Mouse (Mus musculus) MEL (cell line): Measurements from ENCODE around the gene Aurkaip1. TPM values are rescaled to one million over a fixed set of nuclear protein-coding genes. Genes with fewer than 3 reads are reported as not detected.

Experiments
- DNase-seq: peaks from one replicate; pipeline ENCODE4 v3.0.0; 2011; ENCODE audit warnings: low read depth, low spot score
- H3K27ac ChIP-seq: 2 replicates; pipeline ENCODE4 v1.5.1; 2012; ENCODE audit warnings: low read depth, mild to moderate bottlenecking, control low read depth, low read length, moderate library complexity; ENCODE audit not compliant: control insufficient read depth
- H3K27me3 ChIP-seq, 2 experiments: fragments of 150-350 bp in 1 of 2; sonication (generic) in 1 of 2; 2 replicates each; pipeline ENCODE4 v1.6.1; 2012; ENCODE audit warnings: low read length in 2 of 2, mild to moderate bottlenecking in 2 of 2, improper control_type of control experiment in 1 of 2, moderate library complexity in 1 of 2; ENCODE audit not compliant: insufficient read depth in 2 of 2, control insufficient read depth in 1 of 2
- H3K36me3 ChIP-seq, 2 experiments: 2 replicates each; pipeline ENCODE4 v1.6.1; 2012 to 2014; ENCODE audit warnings: low read length in 2 of 2, improper control_type of control experiment in 1 of 2, inconsistent platforms in 1 of 2, mild to moderate bottlenecking in 1 of 2; ENCODE audit not compliant: insufficient read depth in 2 of 2, control insufficient read depth in 1 of 2
- H3K4me1 ChIP-seq, 2 experiments: fragments of 150-350 bp in 1 of 2; sonication (generic) in 1 of 2; 2 replicates each; pipeline ENCODE4 v1.6.1; 2012; ENCODE audit warnings: low read length in 2 of 2, improper control_type of control experiment in 1 of 2, mild to moderate bottlenecking in 1 of 2; ENCODE audit not compliant: insufficient read depth in 2 of 2, control insufficient read depth in 1 of 2
- H3K4me3 ChIP-seq, 2 experiments: fragments of 150-350 bp in 1 of 2; sonication (generic) in 1 of 2; 2 replicates each; pipeline ENCODE4 v1.5.1; 2012; ENCODE audit warnings: low read depth in 2 of 2, low read length in 2 of 2, mild to moderate bottlenecking in 2 of 2, moderate library complexity in 2 of 2, control low read depth in 1 of 2, improper control_type of control experiment in 1 of 2; ENCODE audit not compliant: control insufficient read depth in 1 of 2, insufficient read depth in 1 of 2
- H3K79me2 ChIP-seq: 2 replicates; pipeline ENCODE4 v1.6.1; 2012; ENCODE audit warnings: mild to moderate bottlenecking, low read length, moderate library complexity; ENCODE audit not compliant: control insufficient read depth, poor library complexity, insufficient read depth
- H3K9ac ChIP-seq: 2 replicates; pipeline ENCODE4 v1.6.1; 2012; ENCODE audit warnings: low read depth, mild to moderate bottlenecking, control low read depth, low read length, moderate library complexity; ENCODE audit not compliant: control insufficient read depth, poor library complexity, severe bottlenecking
- H3K9me3 ChIP-seq: fragments of 150-350 bp; sonication (generic); replicated peaks from 2 replicates; pipeline ENCODE4 v1.6.1; 2012; ENCODE audit warnings: mild to moderate bottlenecking, low read length, improper control_type of control experiment, moderate library complexity; ENCODE audit not compliant: insufficient read depth
- BHLHE40 ChIP-seq: IDR thresholded peaks from 2 replicates; pipeline ENCODE4 v1.6.1; 2012; ENCODE audit warnings: low read depth, mild to moderate bottlenecking, inconsistent platforms, low read length, improper control_type of control experiment, borderline replicate concordance
- CHD1 ChIP-seq: IDR thresholded peaks from 2 replicates; pipeline ENCODE4 v1.6.1; 2012; ENCODE audit warnings: low read depth, mild to moderate bottlenecking, inconsistent platforms, low read length, improper control_type of control experiment
- CHD2 ChIP-seq: IDR thresholded peaks from 2 replicates; pipeline ENCODE4 v1.6.1; 2011; ENCODE audit warnings: low read length, improper control_type of control experiment
- E2F4 ChIP-seq: IDR thresholded peaks from 2 replicates; pipeline ENCODE4 v1.6.1; 2011; ENCODE audit warnings: low read depth, low read length, improper control_type of control experiment, borderline replicate concordance
- ELF1 ChIP-seq: IDR thresholded peaks from 2 replicates; pipeline ENCODE4 v1.6.1; 2014; ENCODE audit warnings: low read depth, mild to moderate bottlenecking, inconsistent platforms, low read length, improper control_type of control experiment, moderate library complexity
- EP300 ChIP-seq, 2 experiments: IDR thresholded peaks; 2 replicates each; pipeline ENCODE4 v1.6.1; 2011; ENCODE audit warnings: improper control_type of control experiment in 2 of 2, low read length in 2 of 2, low read depth in 1 of 2, mild to moderate bottlenecking in 1 of 2
- GABPA ChIP-seq: IDR thresholded peaks from 2 replicates; pipeline ENCODE4 v1.6.1; 2012; ENCODE audit warnings: low read depth, mild to moderate bottlenecking, inconsistent platforms, low read length, improper control_type of control experiment, moderate library complexity
- GATA1 ChIP-seq: IDR thresholded peaks from 2 replicates; pipeline ENCODE4 v1.6.1; 2011; ENCODE audit warnings: low read depth, low read length, improper control_type of control experiment
- HCFC1 ChIP-seq: IDR thresholded peaks from 2 replicates; pipeline ENCODE4 v1.6.1; 2012; ENCODE audit warnings: low read depth, mild to moderate bottlenecking, inconsistent platforms, low read length, improper control_type of control experiment, moderate library complexity
- JUND ChIP-seq: IDR thresholded peaks from 2 replicates; pipeline ENCODE4 v1.6.1; 2011; ENCODE audit warnings: low read depth, mild to moderate bottlenecking, improper control_type of control experiment, low read length
- MAFK ChIP-seq: IDR thresholded peaks from 2 replicates; pipeline ENCODE4 v1.6.1; 2011; ENCODE audit warnings: low read depth, mild to moderate bottlenecking, low read length, improper control_type of control experiment, borderline replicate concordance
- MAX ChIP-seq: IDR thresholded peaks from 2 replicates; pipeline ENCODE4 v1.6.1; 2011; ENCODE audit warnings: low read length, improper control_type of control experiment
- MEF2A ChIP-seq: IDR thresholded peaks from 2 replicates; pipeline ENCODE4 v1.6.1; 2014; ENCODE audit warnings: low read depth, mild to moderate bottlenecking, inconsistent platforms, low read length, improper control_type of control experiment; ENCODE audit not compliant: poor library complexity, insufficient replicate concordance, severe bottlenecking; ENCODE audit errors: extremely low read depth
- MYB ChIP-seq: IDR thresholded peaks from 2 replicates; pipeline ENCODE4 v1.6.1; 2011; ENCODE audit warnings: mild to moderate bottlenecking, low read depth, low read length, improper control_type of control experiment
- NELFE ChIP-seq: IDR thresholded peaks from 2 replicates; pipeline ENCODE4 v1.6.1; 2011; ENCODE audit warnings: low read depth, low read length, improper control_type of control experiment
- POLR2A ChIP-seq, 2 experiments: IDR thresholded peaks; 2 replicates each; pipeline ENCODE4 v1.6.1; 2011 to 2012; ENCODE audit warnings: low read length in 2 of 2, mild to moderate bottlenecking in 2 of 2, control low read depth in 1 of 2, improper control_type of control experiment in 1 of 2, low read depth in 1 of 2, moderate library complexity in 1 of 2; ENCODE audit not compliant: control insufficient read depth in 1 of 2, insufficient read depth in 1 of 2, poor library complexity in 1 of 2
- POLR2AphosphoS5 ChIP-seq: IDR thresholded peaks from 2 replicates; pipeline ENCODE4 v1.6.1; 2012; ENCODE audit warnings: low read depth, borderline replicate concordance, mild to moderate bottlenecking, inconsistent platforms, low read length, moderate library complexity, mixed read lengths
- RAD21 ChIP-seq: IDR thresholded peaks from 2 replicates; pipeline ENCODE4 v1.6.1; 2011; ENCODE audit warnings: mild to moderate bottlenecking, low read depth, low read length, improper control_type of control experiment
- RCOR1 ChIP-seq: IDR thresholded peaks from 2 replicates; pipeline ENCODE4 v1.6.1; 2012; ENCODE audit warnings: low read depth, mild to moderate bottlenecking, inconsistent platforms, low read length, improper control_type of control experiment
- SIN3A ChIP-seq: IDR thresholded peaks from 2 replicates; pipeline ENCODE4 v1.6.1; 2012; ENCODE audit warnings: low read length, improper control_type of control experiment, inconsistent platforms
- SMC3 ChIP-seq: IDR thresholded peaks from 2 replicates; pipeline ENCODE4 v1.6.1; 2011; ENCODE audit warnings: low read depth, low read length, improper control_type of control experiment
- TAL1 ChIP-seq: IDR thresholded peaks from 2 replicates; pipeline ENCODE4 v1.6.1; 2012; ENCODE audit warnings: mild to moderate bottlenecking, inconsistent platforms, low read length, moderate library complexity, mixed read lengths
- TBP ChIP-seq: IDR thresholded peaks from 2 replicates; pipeline ENCODE4 v1.8.0; 2011; ENCODE audit warnings: low read depth, low read length, improper control_type of control experiment
- TCF12 ChIP-seq: IDR thresholded peaks from 2 replicates; pipeline ENCODE4 v1.6.1; 2014; ENCODE audit warnings: low read depth, mild to moderate bottlenecking, inconsistent platforms, low read length, improper control_type of control experiment, moderate library complexity
- UBTF ChIP-seq: IDR thresholded peaks from 2 replicates; pipeline ENCODE4 v1.6.1; 2012; ENCODE audit warnings: low read depth, mild to moderate bottlenecking, inconsistent platforms, low read length, improper control_type of control experiment, moderate library complexity, borderline replicate concordance; ENCODE audit not compliant: insufficient read depth
- USF1 ChIP-seq: IDR thresholded peaks from 2 replicates; pipeline ENCODE4 v1.6.1; 2014; ENCODE audit warnings: low read depth, mild to moderate bottlenecking, inconsistent platforms, low read length, improper control_type of control experiment, moderate library complexity
- ZMIZ1 ChIP-seq: IDR thresholded peaks from 2 replicates; pipeline ENCODE4 v1.6.1; 2012; ENCODE audit warnings: low read depth, mild to moderate bottlenecking, inconsistent platforms, low read length, improper control_type of control experiment, moderate library complexity
- ZNF384 ChIP-seq: IDR thresholded peaks from 2 replicates; pipeline ENCODE4 v1.6.1; 2012; ENCODE audit warnings: low read depth, mild to moderate bottlenecking, inconsistent platforms, low read length, improper control_type of control experiment
- polyA plus RNA-seq, 2 experiments: library from polyadenylated mRNA; stranded (reverse) in 1 of 2; unstranded in 1 of 2; fragments of >175 nt in 1 of 2; fragments of >200 nt in 1 of 2; gene quantifications; 2 replicates each; pipeline versions ENCODE4 v1.2.1 to v1.2.4; 2012; ENCODE audit warnings: low replicate concordance in 2 of 2, low read depth in 1 of 2; ENCODE audit not compliant: insufficient read length in 2 of 2, insufficient read depth in 1 of 2, missing spikeins in 1 of 2
- total RNA-seq: library from RNA; depleted of rRNA; stranded (reverse); fragments of 300-350 nt; gene quantifications from 2 replicates; pipeline ENCODE4 v1.2.3, GENCODE M21; 2012

Gene Aurkaip1
- total and polyA plus RNA-seq, 3 experiments: 153 to 203 TPM; not detected in 1

GRCm38 (mm10) chr4:155841651-155842270 is 10.7 kb downstream of the Aurkaip1 start:
- Histone ChIP-seq H3K9ac (no peak overlapping the region), H3K4me1 (0 out of 4 replicates have a peak, but pooled peaks cover 0 to 3% of the 10 kb centered on the region in 2 experiments), H3K36me3 (no peaks in the 10 kb centered on the region; a peak in 1 of 4 replicates), H3K27ac (no peak overlapping the region), H3K9me3 (no peaks in the 10 kb centered on the region), H3K27me3 (no peaks in the 10 kb centered on the region), H3K79me2 (peaks cover 2% of the 10 kb centered on the region; the same call in 1 of the 2 replicates)
- no peak for DNase-seq
- TF ChIP-seq TCF12: no peak
- no peak for TF ChIP-seq E2F4
- no peak for TF ChIP-seq TAL1
- no peak for TF ChIP-seq ELF1
- no peak for TF ChIP-seq RAD21
- TF ChIP-seq MEF2A: no peak
- no peak for TF ChIP-seq POLR2AphosphoS5
- no peak for TF ChIP-seq JUND
- TF ChIP-seq HCFC1: no peak
- TF ChIP-seq MAFK: no peak
- TF ChIP-seq GATA1: no peak
- no peak for TF ChIP-seq TBP
- TF ChIP-seq ZNF384: no peak
- TF ChIP-seq MYB: no peak
- TF ChIP-seq BHLHE40: no peak
- no peak for TF ChIP-seq UBTF
- no peak for TF ChIP-seq POLR2A (IDR thresholded peaks at IDR 0.05; ENCODE audit: control insufficient read depth in 1 of 2, insufficient read depth in 1 of 2, low read depth in 1 of 2, low read length in 2 of 2, poor library complexity in 1 of 2)
- no peak for TF ChIP-seq USF1
- TF ChIP-seq, all 39 proteins: peak for 0
- no peak overlapping the region for H3K4me3 ChIP-seq

- no peak overlapping the region for H3K27ac ChIP-seq
- H3K36me3 ChIP-seq: no peaks in the 10 kb centered on the region; a peak in 2 of 4 replicates
- H3K4me1 ChIP-seq: peaks cover 0 to 3% of the 10 kb centered on the region in 2 experiments; a peak in 1 of 4 replicates
- no peak for DNase-seq
- H3K4me3 ChIP-seq: no peak overlapping the region
- H3K9ac ChIP-seq: no peak overlapping the region
- H3K79me2 ChIP-seq: peaks cover 11% of the 10 kb centered on the region
- no peaks in the 10 kb centered on the region for H3K9me3 ChIP-seq
- H3K27me3 ChIP-seq: no peaks in the 10 kb centered on the region
- TF ChIP-seq EP300 (IDR thresholded peaks at IDR 0.05; ENCODE audit: low read depth in 1 of 2, low read length in 2 of 2) (no peak), SIN3A (no peak), TBP (no peak), RCOR1 (no peak), ZMIZ1 (no peak), NELFE (no peak), SMC3 (no peak), CHD1 (no peak), RAD21 (no peak), GABPA (no peak), TAL1 (no peak), MAX (no peak), GATA1 (no peak), BHLHE40 (no peak), CHD2 (no peak)
Observed at GRCm38 (mm10) chr4:155843231-155843630, 12.2 kb downstream of the Aurkaip1 start.
